Mouse (Mus musculus) cerebellum, postnatal 14 days (tissue): ENCODE measurements at regions not wholly inside any gene's neighbourhood (a gene's known extent, or its start where the extent isn't known, plus 50 kb on each side); places are given as distances from the start of the nearest gene placed in this dataset.
A peak's percentile ranks its signal among the peaks of the same experiment; 100 is the strongest.

Experiments used
- DNase-seq, 2 experiments: peaks; one replicate each; pipeline ENCODE4 v3.0.0; 2021; ENCODE audit warnings: mixed read lengths in 2 of 2

DNA sequence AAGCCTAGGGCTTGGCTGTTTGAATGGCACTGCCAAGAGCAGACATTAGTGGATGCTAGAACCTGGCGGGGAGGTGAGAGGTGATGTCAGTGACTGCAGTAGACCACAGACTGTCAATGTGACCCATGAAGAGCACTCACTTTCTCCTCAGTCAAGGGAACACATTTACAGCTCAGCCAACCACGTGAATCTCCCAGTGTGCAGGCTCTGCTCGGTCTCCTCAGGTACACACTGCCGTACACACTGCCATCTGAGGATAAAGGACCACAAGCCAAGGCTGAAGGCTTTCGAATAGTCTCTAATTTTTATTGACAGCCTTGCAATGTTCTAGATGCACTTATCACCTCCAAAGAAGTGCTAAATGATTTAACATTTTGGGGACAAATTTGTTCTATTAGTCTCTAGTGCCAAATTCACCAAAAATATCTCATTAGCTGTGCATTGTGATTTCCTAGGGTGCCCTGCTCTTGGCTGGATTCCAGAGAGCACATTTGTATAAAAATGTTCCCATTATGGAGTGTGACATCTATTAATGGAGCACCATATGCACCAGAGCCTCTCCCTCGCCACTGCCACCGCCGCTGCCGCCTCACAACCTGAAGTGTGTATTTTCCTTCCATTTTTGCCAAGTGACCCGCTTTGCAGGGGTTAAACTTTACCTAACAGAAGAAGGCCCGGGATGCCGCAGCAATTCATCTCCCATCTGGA lies 168.7 kb downstream of the Zfp326 start:
- DNase-seq = peak; percentile 44 to 71

DNA sequence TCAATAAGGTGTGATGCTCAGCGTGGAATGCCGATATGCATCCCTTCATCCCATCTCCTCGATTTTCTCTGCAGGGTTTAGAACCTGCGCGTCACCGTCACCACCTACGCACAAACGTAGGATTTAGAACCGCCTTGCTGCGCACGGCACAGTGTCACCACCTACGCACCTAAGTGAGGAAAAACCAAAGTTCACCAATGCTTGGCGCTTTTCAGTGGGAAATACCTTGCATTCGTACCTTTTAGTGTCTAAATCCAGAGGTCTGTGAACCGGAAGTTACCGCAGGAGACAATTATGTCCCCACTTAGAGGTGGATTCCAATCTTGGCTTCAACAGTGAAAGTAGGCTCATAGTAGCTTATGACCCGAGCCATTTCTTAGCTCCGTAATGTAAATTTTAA lies 162.0 kb downstream of the Zfp326 start:
- no peak for DNase-seq

DNA sequence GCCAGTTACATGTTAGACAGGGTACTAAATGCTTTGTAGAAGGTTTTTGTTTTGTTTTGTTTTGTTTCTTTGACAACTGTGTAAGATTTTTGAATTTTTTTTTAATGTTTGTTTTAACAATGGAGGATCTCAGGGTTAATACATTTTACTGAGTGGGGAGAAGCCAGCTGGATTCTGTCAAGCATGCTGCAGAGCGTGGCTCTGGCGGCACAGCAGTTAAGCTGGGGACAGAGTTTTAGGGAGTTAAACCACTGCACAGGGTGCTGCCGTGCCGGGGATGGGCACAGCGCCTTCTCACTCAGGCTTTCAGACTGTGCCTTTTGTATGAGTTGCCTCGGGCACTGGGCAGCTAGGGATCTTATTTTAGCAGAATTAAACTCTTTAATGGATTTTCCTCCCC lies 159.8 kb downstream of the Zfp326 start:
- no peak for DNase-seq

DNA sequence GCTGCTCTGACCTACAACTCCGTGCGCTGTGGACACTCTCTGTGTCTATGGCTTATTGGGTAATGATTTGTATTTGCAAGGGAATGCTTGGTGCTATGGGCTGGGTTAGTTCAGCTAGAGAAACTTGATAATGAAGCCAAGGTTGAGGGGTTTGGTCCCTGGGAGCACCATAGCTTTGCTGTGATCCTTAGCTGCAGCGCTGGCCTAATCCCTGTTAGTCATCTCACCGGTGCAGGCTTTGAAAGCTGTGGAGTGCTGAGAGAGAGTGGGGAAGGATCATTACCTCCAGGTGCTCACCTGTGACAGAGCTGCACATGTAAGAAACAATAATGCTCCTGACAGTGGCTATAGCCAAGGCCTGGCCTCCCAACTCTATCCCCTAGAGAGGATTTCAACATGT lies 156.6 kb downstream of the Zfp326 start:
- DNase-seq = no peak

DNA sequence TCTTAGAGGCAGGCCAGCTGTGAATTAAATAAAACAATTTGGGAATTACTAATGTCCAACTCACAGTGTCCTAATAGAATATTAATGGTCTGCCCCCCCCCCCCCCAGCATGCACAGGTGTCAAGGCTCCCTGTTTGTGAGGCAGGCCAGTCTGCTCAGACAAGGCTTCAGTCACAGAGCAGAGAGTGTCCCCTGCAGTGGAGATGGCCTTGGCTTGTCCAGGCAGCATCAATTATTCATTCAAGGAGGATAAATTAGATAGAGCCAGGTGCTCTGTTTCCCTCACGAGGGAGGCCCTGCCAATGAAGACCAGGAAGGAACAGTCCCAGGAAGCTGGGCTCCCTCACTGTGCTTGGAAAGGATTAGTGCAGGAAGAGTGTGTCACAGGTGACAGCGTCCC lies 150.5 kb downstream of the Zfp326 start:
- DNase-seq = peak; percentile 23 to 26

DNA sequence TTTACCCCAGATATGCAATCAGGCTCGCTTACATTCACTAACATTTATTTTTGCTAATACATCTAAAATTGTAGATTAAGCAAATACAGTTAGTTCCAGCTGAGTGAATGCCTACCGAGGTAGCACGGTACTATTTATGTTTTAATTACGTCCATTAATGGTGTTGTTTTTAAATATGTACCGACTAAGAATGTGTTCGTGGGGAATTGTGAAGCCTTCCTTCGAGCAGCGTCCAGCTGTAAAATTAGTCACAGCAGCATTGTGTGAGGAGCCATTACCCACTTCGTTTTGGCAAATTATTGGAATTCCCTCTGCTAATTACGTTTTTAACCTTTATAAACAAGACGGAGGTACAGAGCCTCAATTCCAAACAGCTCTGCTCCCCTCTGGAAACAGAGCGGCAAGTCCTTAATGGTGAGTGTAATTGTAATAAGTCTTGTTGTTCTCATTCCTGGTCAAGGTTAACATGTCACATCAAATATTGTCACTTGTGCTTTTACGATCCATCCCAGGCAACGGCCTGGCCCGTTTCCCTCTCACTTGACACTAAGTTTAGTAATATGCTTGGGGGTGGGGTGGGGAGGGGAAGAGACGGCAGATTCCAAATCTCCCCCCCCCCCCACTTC lies 128.0 kb downstream of the Zfp326 start:
- DNase-seq = no peak

DNA sequence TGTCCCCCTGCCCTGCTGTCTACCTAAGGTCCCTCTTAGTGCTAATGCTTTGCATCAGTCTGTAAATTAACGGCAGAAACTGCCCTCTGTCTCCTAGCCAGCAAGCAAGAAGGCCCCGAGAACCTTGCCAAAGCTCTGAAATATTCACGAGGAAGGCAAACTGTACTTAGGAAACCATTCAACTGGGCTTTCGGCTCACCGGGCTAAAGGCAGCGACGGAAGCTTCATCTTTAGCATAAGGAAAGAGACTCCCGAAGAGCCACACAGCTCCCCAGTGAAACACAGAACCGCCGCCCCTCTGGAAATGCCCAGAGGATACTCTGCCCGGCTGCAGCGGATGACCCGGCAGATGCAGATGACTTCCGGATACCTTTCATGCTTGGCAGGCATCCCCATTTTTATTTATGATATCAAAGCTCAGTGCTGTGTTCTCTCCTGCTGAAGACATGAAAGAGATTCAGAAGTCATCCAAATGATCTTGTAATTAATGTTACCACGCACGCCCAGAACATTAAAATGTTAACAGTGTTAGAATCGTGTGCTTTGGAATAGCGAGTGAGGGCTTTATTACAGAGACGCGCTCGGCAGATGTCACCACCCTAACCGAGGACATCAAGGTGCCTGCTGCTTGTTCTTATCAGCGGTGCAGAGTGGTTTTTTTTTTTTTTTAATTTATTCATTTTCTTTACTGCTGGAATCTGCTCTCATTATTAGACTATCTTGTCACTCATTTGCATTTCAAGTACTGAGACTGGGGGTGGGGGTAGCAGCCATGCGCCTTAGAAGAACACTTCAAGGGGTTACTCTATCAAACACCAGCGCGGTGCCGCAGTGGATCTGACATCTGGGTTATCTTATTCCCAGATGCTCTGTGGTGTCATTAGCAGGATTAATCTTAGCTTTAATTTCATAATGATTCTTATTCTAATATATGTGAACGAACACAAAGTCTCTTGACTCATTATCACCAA lies 127.2 kb downstream of the Zfp326 start:
- peak in 1 of 2 experiments; percentile 52 for DNase-seq

DNA sequence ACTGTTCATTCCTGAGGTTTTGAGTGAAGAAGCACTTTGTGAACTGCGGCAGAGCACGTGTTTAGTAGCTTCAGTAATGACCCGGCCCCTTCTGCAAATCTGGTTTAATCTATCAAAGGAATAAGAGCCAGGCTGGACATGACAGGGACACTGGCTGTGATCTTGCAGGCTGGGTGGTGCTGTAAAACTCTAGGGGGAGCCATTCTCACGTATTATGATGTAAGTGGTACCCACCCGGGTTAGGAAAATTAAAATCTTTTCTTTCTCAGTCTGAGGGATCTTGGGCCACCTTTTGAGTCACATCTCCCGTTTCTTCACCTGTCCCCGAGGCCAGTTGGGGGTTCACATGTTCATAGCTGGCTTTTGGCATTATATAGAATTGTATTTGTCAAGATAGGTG lies 126.0 kb downstream of the Zfp326 start:
- DNase-seq = peak; percentile 64 to 76

DNA sequence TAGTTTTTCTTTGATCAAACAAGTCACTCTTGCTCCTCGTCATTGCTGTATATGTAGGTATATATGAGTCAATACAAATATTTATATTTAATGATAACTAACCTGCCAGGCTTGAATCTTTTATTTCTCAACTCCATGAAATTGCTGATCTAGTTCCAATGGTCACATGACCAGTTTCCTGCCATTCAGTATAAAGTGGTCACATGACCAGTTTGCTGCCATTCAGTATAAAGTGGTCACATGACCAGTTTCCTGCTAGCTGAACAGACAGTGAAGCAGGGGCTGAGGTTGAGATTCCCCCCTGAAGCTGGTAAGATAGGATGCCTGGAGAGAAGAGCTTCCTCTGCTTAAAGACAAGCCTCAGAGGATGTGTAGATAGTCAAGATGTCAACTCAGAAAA lies 117.9 kb downstream of the Zfp326 start:
- no peak for DNase-seq

DNA sequence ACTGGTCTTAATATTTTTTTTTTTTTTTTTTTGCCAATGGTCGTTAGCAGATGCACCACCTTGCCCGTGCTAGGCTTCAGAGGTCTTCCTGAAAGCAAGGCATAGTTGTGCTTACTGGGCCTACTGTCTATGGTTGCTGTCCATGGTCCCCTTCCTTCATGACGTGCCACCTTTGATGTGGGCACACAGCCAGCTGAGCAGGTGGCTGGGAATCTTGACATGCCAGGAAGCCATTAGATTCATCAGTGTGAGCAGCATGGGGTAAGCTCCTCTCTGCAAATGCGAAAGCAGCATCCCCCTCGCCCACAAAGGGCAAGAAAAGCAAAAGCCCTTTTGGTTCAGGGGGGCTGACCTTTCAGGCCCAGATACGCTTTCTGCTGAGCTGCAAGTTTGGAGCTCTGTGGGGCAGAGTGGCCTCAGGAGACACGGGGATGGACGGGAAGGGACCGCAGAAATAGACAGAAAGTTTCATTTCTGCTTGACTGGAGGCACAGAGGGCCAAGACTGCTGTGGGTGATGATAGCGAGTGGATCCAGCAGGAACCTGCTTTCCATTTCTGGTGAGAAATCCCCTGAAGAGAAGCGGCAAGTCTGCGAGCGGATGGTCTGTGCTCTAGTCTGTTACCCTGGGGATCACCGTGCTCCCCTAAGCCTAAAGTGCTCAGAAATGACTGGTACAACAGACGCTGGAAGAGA lies 116.8 kb downstream of the Zfp326 start:
- DNase-seq = peak; percentile 97 to 98

DNA sequence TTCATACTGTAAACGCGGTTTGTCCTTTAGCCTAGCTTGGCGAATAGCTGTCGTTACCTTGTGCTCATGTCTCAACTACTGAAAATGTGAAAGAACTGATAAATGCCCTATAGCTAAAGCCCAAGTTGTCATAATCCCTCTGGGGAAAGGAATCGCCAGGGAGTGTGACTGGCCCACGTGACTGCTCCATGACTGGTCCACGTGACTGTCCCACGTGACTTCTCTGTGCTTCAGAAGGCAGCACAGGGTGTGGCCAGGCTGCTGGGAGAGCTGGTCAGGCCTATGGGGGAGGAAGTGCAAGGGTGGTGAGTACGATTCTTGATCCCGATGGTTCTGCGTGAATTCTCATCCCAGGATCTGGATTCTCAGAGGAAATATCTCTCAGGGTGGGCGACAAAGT lies 114.4 kb downstream of the Zfp326 start:
- DNase-seq = no peak

DNA sequence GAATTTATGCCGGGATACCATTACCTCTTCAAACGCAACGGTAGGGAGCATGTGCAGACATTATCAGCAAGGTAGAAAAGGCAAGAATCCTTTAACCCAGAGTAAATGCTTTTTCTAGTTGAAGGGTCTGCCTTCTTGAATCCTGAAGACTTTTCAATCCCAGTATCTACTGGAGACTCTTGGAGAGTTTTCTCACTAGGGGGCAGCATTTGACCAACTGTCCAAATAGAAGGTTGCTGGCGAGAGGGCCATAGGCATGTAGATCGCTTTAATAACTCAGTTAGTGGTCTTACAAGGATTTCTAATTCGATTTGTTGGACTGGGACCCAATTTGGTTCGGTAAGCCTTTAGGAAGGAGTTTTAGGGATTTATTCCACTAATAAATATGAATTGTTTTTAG lies 110.0 kb downstream of the Zfp326 start:
- DNase-seq = peak; percentile 88 to 89

DNA sequence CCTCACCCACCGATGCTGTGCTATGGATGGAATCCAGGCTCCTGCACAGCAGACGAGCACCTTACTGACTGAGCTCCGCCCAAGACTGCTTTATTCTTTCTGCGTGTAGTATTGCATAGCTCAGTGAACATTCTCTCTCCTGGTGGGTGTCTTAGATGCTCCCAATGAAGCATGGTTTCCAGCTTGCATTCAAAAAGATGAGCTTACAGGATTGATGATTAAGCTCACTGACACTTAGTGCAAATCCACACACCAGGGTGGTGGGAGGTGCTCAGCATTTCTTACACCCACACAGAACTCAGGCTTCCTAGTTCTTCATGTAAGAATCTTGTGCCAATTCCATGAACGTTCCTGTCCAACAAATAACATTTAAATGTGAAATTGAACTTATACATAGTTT lies 106.8 kb downstream of the Zfp326 start:
- no peak for DNase-seq

DNA sequence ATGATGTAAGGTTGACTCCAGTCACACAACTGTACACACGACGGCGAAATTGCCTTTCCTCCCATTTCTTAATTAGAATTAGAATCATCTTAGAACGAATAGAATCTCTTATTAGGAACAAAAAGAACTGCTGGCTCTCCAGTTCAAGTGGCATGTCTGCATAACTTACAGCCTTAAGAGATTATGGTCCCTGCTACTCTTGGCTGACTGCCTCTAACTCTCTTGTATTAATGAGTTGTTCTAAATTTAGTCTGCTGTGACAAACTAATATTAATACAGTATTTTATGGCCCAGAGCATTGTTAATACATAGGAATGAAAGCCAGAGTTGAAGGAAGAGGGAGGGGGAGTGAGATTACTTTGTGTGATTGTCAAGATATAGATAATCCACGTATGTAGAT lies 100.4 kb downstream of the Zfp326 start:
- no peak for DNase-seq

DNA sequence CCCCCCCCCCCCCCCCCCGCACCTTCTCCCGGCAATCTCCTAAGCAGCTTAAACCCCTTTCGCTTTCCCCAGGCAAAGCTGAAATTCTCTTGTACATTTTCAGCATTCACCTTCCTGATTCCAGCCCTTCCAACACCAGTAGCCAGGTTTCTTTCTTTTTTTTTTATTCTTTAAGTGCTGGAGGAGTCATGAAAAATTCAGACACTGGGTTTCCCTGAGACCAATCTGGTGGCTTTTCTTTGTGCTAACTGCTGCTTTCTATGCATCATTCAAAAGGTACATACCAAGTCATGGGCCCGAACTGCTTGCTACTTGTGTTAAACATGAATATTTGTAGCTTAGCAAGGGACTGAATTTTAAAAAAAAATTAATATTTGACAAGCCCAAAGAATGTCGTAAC lies 99.7 kb downstream of the Zfp326 start:
- no peak for DNase-seq

DNA sequence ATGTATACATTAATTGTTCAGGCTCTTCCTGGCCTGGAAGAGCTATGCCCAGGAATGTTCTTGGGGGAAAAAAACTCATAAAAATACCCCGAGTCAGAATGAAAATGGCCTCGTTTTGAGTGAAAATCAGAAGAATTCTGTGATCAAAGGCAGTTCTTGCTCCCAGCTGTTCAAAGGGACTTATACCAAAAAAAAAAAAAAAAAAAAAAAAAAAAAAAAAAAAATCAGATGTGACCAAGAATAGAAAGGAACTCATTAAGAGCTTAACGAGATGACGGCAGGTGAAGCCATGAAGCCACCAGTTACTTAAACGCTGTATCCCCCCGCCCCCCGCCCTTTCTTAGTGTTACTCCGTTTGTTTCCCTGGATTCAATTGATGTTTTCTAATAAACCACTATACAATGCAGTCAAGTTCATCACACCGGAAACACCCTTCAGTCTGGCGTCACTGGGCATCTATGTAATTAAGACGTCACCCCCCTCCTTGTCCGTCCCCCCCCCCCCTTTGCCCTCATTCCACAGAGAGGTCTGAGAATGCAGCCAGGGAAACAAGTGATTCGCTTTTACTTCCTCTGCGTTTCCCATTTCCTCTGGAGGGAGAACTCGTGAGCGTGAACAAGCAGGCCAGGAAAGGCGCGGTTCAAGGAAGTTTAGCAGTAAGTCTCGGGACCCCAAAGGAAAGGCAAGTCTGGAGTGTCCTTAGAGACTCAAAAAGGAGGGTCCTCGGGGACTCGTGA lies 99.1 kb downstream of the Zfp326 start:
- DNase-seq = no peak

DNA sequence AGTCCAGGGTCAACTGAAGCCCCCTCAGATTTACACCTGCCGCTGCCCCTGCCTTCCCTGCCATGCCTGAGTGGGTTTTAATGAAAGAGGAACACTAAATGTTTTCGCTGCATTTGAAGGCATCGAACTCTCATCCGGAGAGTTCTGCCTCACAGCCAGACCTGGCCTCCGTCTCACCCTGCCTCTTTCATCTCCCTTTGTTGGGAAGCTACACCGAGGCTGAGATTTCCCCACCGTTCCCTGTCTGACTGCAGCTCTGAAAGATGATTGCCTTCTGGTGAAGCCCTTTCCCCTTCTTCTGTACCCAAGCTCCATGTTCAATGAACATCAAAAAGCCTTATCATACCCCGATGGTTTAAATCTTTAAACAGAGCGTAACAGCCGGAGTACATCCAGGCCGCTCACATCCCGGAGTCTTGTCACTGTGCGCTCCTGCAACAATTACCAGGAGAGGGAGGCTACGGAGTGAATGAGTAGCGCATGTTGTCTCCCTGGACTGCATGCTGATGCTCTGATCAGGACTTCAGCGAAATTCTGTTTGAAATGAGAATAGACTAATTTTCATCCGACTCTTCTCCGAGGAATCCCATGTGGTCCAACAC lies 98.3 kb downstream of the Zfp326 start:
- DNase-seq = no peak
